Mouse (Mus musculus): ENCODE data around the gene Specc1l. TPM values are rescaled to one million over a fixed set of nuclear protein-coding genes. Genes with fewer than 3 reads are reported as not detected.

Specc1l gene
- polyA plus RNA-seq, 1 experiment from 2014 or later, result 20.3 TPM

DNA sequence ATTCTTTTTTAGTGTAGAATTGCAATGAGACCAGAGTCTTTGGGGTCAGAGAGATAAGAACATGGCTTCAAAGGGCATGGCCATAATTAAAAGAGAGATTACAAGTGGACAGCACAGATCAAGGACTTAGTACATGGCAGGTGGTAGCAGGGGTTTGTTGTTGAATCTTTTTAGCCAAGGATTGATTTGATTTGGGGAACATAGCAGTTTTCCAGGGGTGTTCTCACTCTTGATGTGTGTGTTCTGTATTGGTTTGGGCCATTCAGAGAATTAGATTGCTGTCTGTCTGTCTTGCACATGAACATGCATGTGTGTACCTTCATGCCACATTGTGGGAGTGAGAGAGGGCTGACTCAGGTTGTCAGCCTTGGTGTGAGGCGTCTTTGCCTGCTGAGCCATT, 20.0 kb downstream of the Specc1l start:
- H3K4me1 ChIP-seq (ENCODE audit: control insufficient read depth, insufficient read depth, low read length), result peaks cover 3% of the 10 kb centered on the region; the same call in 1 of the 2 replicates
- H3K27ac ChIP-seq (replicated peaks; ENCODE audit: low read depth, low read length), result no peak overlapping the region
- H3K4me3 ChIP-seq (ENCODE audit: low read depth, low read length), result no peak overlapping the region
- WGBS, result 71% methylated on average over 1 of the region's 1 CpGs
- H3K36me3 ChIP-seq (ENCODE audit: control insufficient read depth, insufficient read depth, low read length), result peaks cover 43% of the 10 kb centered on the region
- H3K27me3 ChIP-seq (replicated peaks; ENCODE audit: control insufficient read depth, insufficient read depth, low read length), result no peaks in the 10 kb centered on the region
- no peak overlapping the region for H3K4me2 ChIP-seq (ENCODE audit: low read depth, low read length)
- ATAC-seq (ENCODE audit: low read depth), result no peak
- H3K9me3 ChIP-seq (ENCODE audit: control insufficient read depth, low read length), result no peaks in the 10 kb centered on the region
- H3K9ac ChIP-seq (ENCODE audit: low read depth, low read length), result no peak overlapping the region
- DNase-seq (ENCODE audit: low spot score), result no peak

- no peak overlapping the region for H3K4me2 ChIP-seq (ENCODE audit: low read depth, low read length)
- peaks cover 43% of the 10 kb centered on the region for H3K36me3 ChIP-seq (ENCODE audit: control insufficient read depth, insufficient read depth, low read length)
- H3K4me3 ChIP-seq (ENCODE audit: low read depth, low read length), result no peak overlapping the region
- WGBS, result 90% methylated on average over 4 of the region's 4 CpGs
- no peaks in the 10 kb centered on the region for H3K27me3 ChIP-seq (replicated peaks; ENCODE audit: control insufficient read depth, insufficient read depth, low read length)
- H3K9me3 ChIP-seq (ENCODE audit: control insufficient read depth, low read length), result no peaks in the 10 kb centered on the region
- peaks cover 3% of the 10 kb centered on the region; the same call in 1 of the 2 replicates for H3K4me1 ChIP-seq (ENCODE audit: control insufficient read depth, insufficient read depth, low read length)
- DNase-seq (ENCODE audit: low spot score) (no peak), ATAC-seq (ENCODE audit: low read depth) (no peak)
- H3K27ac ChIP-seq (replicated peaks; ENCODE audit: low read depth, low read length), result no peak overlapping the region
- no peak overlapping the region for H3K9ac ChIP-seq (ENCODE audit: low read depth, low read length)
These were observed 20.8 kb downstream of the Specc1l start for GRCm38 (mm10) chr10:75232612-75233155.

DNA sequence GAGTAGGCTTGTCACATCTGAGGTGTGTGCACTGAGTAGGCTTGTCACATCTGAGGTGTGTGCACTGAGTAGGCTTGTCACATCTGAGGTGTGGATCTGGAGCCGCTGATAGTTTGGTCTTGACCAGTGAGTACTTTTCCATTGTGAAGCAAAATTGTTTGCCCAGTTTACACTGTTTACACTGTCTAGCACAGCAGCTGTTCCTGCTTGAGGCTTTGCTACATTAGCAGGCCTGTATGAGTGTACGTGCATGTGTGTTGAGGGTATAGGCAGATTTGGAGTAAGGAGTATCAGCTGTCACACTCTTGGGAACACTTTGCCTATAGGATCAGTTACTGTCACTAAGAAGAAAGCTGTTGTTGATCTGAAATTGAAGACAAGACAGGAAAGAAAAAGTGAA, 21.6 kb downstream of the Specc1l start:
- no peak overlapping the region for H3K9ac ChIP-seq (ENCODE audit: low read depth, low read length)
- no peak overlapping the region for H3K27ac ChIP-seq (replicated peaks; ENCODE audit: low read depth, low read length)
- peaks cover 3% of the 10 kb centered on the region; the same call in 1 of the 2 replicates for H3K4me1 ChIP-seq (ENCODE audit: control insufficient read depth, insufficient read depth, low read length)
- ATAC-seq (ENCODE audit: low read depth) (peak; percentile 83), DNase-seq (ENCODE audit: low spot score) (peak; percentile 73)
- no peak overlapping the region for H3K4me3 ChIP-seq (ENCODE audit: low read depth, low read length)
- H3K27me3 ChIP-seq (replicated peaks; ENCODE audit: control insufficient read depth, insufficient read depth, low read length), result no peaks in the 10 kb centered on the region
- H3K9me3 ChIP-seq (ENCODE audit: control insufficient read depth, low read length), result no peaks in the 10 kb centered on the region
- WGBS, result 67% methylated on average over 2 of the region's 2 CpGs
- no peak overlapping the region for H3K4me2 ChIP-seq (ENCODE audit: low read depth, low read length)
- peaks cover 47% of the 10 kb centered on the region for H3K36me3 ChIP-seq (ENCODE audit: control insufficient read depth, insufficient read depth, low read length)

DNA sequence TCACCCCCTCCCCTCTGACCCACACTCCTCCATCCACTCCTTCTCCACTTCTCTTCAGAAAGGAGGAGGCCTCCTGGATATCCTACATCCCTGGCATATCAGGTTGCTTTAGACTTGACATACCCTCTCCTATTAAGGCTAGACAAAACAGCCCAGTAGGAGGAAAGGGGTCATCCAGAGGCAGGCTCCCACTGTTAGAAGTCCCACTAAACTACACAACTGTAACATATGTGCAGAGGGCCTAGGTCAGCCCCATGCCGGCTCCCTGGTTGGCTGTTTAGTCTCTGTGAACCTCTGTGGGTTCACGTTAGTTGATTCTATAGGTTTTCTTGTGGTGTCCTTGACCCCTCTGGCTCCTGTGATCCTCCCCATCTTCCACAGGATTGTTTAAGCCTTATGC, 23.9 kb downstream of the Specc1l start:
- Histone ChIP-seq H3K27ac (replicated peaks; ENCODE audit: low read depth, low read length) (no peak overlapping the region), H3K9me3 (ENCODE audit: control insufficient read depth, low read length) (no peaks in the 10 kb centered on the region), H3K36me3 (ENCODE audit: control insufficient read depth, insufficient read depth, low read length) (peaks cover 46% of the 10 kb centered on the region), H3K4me1 (ENCODE audit: control insufficient read depth, insufficient read depth, low read length) (no peaks in the 10 kb centered on the region), H3K9ac (ENCODE audit: low read depth, low read length) (no peak overlapping the region), H3K4me2 (ENCODE audit: low read depth, low read length) (no peak overlapping the region), H3K27me3 (replicated peaks; ENCODE audit: control insufficient read depth, insufficient read depth, low read length) (no peaks in the 10 kb centered on the region), H3K4me3 (ENCODE audit: low read depth, low read length) (no peak overlapping the region)
- ATAC-seq (ENCODE audit: low read depth), result no peak
- 77% methylated on average over 2 of the region's 2 CpGs for WGBS
- DNase-seq (ENCODE audit: low spot score), result no peak

- Histone ChIP-seq H3K27ac (replicated peaks; ENCODE audit: low read depth, low read length) (no peak overlapping the region), H3K9ac (ENCODE audit: low read depth, low read length) (no peak overlapping the region), H3K36me3 (ENCODE audit: control insufficient read depth, insufficient read depth, low read length) (peaks cover 46% of the 10 kb centered on the region), H3K9me3 (ENCODE audit: control insufficient read depth, low read length) (no peaks in the 10 kb centered on the region), H3K4me3 (ENCODE audit: low read depth, low read length) (no peak overlapping the region), H3K27me3 (replicated peaks; ENCODE audit: control insufficient read depth, insufficient read depth, low read length) (no peaks in the 10 kb centered on the region), H3K4me2 (ENCODE audit: low read depth, low read length) (no peak overlapping the region), H3K4me1 (ENCODE audit: control insufficient read depth, insufficient read depth, low read length) (no peaks in the 10 kb centered on the region)
- WGBS, result 89% methylated on average over 3 of the region's 3 CpGs
- ATAC-seq (ENCODE audit: low read depth), result no peak
- DNase-seq (ENCODE audit: low spot score), result no peak
These were observed 24.3 kb downstream of the Specc1l start for GRCm38 (mm10) chr10:75236156-75236555.

DNA sequence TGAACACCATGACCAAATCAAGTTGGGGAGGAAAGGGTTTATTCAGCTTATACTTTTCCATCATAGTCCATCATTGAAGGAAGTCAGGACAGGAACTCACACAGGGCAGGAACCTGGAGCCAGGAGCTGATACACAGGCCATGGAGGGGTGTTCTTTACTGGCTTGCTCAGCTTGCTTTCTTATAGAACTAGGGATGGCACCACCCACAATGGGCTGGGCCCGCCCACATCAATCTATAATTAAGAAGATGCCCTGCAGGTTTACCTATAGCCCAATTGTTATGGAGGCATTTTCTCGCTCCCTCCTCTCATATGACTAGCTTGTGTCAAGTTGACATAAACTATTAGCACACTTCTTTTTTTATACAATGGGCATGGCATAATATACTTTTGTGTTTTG, 25.3 kb downstream of the Specc1l start:
- Histone ChIP-seq H3K9me3 (ENCODE audit: control insufficient read depth, low read length) (no peaks in the 10 kb centered on the region), H3K4me1 (ENCODE audit: control insufficient read depth, insufficient read depth, low read length) (no peaks in the 10 kb centered on the region), H3K9ac (ENCODE audit: low read depth, low read length) (no peak overlapping the region), H3K36me3 (ENCODE audit: control insufficient read depth, insufficient read depth, low read length) (peaks cover 46% of the 10 kb centered on the region), H3K4me2 (ENCODE audit: low read depth, low read length) (no peak overlapping the region), H3K27ac (replicated peaks; ENCODE audit: low read depth, low read length) (no peak overlapping the region), H3K4me3 (ENCODE audit: low read depth, low read length) (no peak overlapping the region), H3K27me3 (replicated peaks; ENCODE audit: control insufficient read depth, insufficient read depth, low read length) (no peaks in the 10 kb centered on the region)
- ATAC-seq (ENCODE audit: low read depth) (no peak), DNase-seq (ENCODE audit: low spot score) (no peak)
- WGBS, result 95% methylated on average over 2 of the region's 2 CpGs

GRCm38 (mm10) chr10:75240583-75241250, 28.8 kb downstream of the Specc1l start:
- Histone ChIP-seq H3K36me3 (ENCODE audit: control insufficient read depth, insufficient read depth, low read length) (peaks cover 65% of the 10 kb centered on the region), H3K9me3 (ENCODE audit: control insufficient read depth, low read length) (no peaks in the 10 kb centered on the region)
- 86% methylated on average over 8 of the region's 8 CpGs for WGBS

DNA sequence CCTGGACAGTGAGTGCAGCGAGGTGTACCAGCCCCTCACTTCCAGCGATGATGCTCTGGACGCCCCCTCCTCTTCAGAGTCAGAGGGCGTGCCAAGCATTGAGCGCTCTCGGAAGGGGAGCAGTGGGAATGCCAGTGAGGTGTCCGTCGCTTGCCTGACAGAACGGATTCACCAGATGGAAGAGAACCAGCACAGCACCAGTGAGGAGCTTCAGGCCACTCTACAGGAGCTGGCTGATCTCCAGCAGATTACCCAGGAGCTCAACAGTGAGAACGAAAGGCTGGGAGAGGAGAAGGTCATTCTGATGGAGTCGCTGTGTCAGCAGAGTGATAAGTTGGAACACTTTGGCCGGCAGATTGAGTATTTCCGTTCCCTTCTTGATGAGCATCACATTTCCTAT, 33.9 kb downstream of the Specc1l start:
- ATAC-seq (ENCODE audit: low read depth), result no peak
- peaks cover 97% of the 10 kb centered on the region for H3K36me3 ChIP-seq (ENCODE audit: control insufficient read depth, insufficient read depth, low read length)
- 92% methylated on average over 13 of the region's 13 CpGs for WGBS

More at GRCm38 (mm10) chr10:75240583-75241250, 28.8 kb downstream of the Specc1l start:
- no peak overlapping the region for H3K4me3 ChIP-seq (ENCODE audit: low read depth, low read length)
- DNase-seq (ENCODE audit: low spot score), result no peak
- no peaks in the 10 kb centered on the region for H3K4me1 ChIP-seq (ENCODE audit: control insufficient read depth, insufficient read depth, low read length)
- H3K4me2 ChIP-seq (ENCODE audit: low read depth, low read length), result no peak overlapping the region
- no peak overlapping the region for H3K27ac ChIP-seq (replicated peaks; ENCODE audit: low read depth, low read length)
- H3K27me3 ChIP-seq (replicated peaks; ENCODE audit: control insufficient read depth, insufficient read depth, low read length), result no peaks in the 10 kb centered on the region
- no peak overlapping the region for H3K9ac ChIP-seq (ENCODE audit: low read depth, low read length)
- no peak for ATAC-seq (ENCODE audit: low read depth)

GRCm38 (mm10) chr10:75246331-75246730, 34.5 kb downstream of the Specc1l start:
- H3K4me1 ChIP-seq (ENCODE audit: control insufficient read depth, insufficient read depth, low read length), result no peaks in the 10 kb centered on the region
- H3K27me3 ChIP-seq (replicated peaks; ENCODE audit: control insufficient read depth, insufficient read depth, low read length), result no peaks in the 10 kb centered on the region
- no peak overlapping the region for H3K4me3 ChIP-seq (ENCODE audit: low read depth, low read length)
- ATAC-seq (ENCODE audit: low read depth) (no peak), DNase-seq (ENCODE audit: low spot score) (no peak)
- H3K36me3 ChIP-seq (ENCODE audit: control insufficient read depth, insufficient read depth, low read length), result peaks cover 91% of the 10 kb centered on the region
- H3K27ac ChIP-seq (replicated peaks; ENCODE audit: low read depth, low read length), result no peak overlapping the region
- H3K4me2 ChIP-seq (ENCODE audit: low read depth, low read length), result no peak overlapping the region
- no peak overlapping the region for H3K9ac ChIP-seq (ENCODE audit: low read depth, low read length)
- 91% methylated on average over 10 of the region's 10 CpGs for WGBS
- H3K9me3 ChIP-seq (ENCODE audit: control insufficient read depth, low read length), result no peaks in the 10 kb centered on the region

More for the DNA sequence above, 33.9 kb downstream of the Specc1l start:
- no peak overlapping the region for H3K9ac ChIP-seq (ENCODE audit: low read depth, low read length)
- DNase-seq (ENCODE audit: low spot score), result no peak
- no peak overlapping the region for H3K4me3 ChIP-seq (ENCODE audit: low read depth, low read length)
- H3K4me2 ChIP-seq (ENCODE audit: low read depth, low read length), result no peak overlapping the region
- H3K4me1 ChIP-seq (ENCODE audit: control insufficient read depth, insufficient read depth, low read length), result no peaks in the 10 kb centered on the region
- no peaks in the 10 kb centered on the region for H3K27me3 ChIP-seq (replicated peaks; ENCODE audit: control insufficient read depth, insufficient read depth, low read length)
- no peaks in the 10 kb centered on the region for H3K9me3 ChIP-seq (ENCODE audit: control insufficient read depth, low read length)
- no peak overlapping the region for H3K27ac ChIP-seq (replicated peaks; ENCODE audit: low read depth, low read length)

All from embryonic facial prominence, embryonic 14.5 days (tissue).